Mouse (Mus musculus) heart, postnatal 0 days (tissue): ENCODE results near the gene Fam163b. TPM values are rescaled to one million over a fixed set of nuclear protein-coding genes. Genes with fewer than 3 reads are reported as not detected.

ENCODE experiments used
- ATAC-seq: fragments of 200-750 bp; cut with Nextera tagmentation; 2 replicates; pipeline ENCODE4 v1.8.0; 2017; ENCODE audit warnings: low read depth, moderate number of reproducible peaks, moderate library complexity; ENCODE audit not compliant: insufficient read depth
- DNase-seq: peaks from one replicate; pipeline ENCODE4 v3.0.0-alpha.2; 2016; ENCODE audit warnings: low spot score
- H3K27ac ChIP-seq: fragments of 300-500 bp; sonication (generic); 2 replicates; pipeline ENCODE4 v1.5.1; 2014; ENCODE audit warnings: low read depth, mild to moderate bottlenecking
- H3K27me3 ChIP-seq: fragments of 300-500 bp; sonication (generic); 2 replicates; pipeline ENCODE4 v1.6.1; 2014; ENCODE audit warnings: low read length, mixed read lengths; ENCODE audit not compliant: control insufficient read depth, insufficient read depth
- H3K36me3 ChIP-seq: fragments of 300-500 bp; sonication (generic); replicated peaks from 2 replicates; pipeline ENCODE4 v1.6.1; 2014; ENCODE audit warnings: low read length, mixed read lengths; ENCODE audit not compliant: control insufficient read depth, insufficient read depth
- H3K4me1 ChIP-seq: fragments of 300-500 bp; sonication (generic); 2 replicates; pipeline ENCODE4 v1.6.1; 2014; ENCODE audit warnings: antibody characterized with exemption; ENCODE audit not compliant: control insufficient read depth, insufficient read depth
- H3K4me2 ChIP-seq: fragments of 300-500 bp; sonication (generic); 2 replicates; pipeline ENCODE4 v1.6.1; 2014; ENCODE audit warnings: low read depth, mild to moderate bottlenecking, low read length, moderate library complexity
- H3K4me3 ChIP-seq: fragments of 300-500 bp; sonication (generic); 2 replicates; pipeline ENCODE4 v1.5.1; 2014; ENCODE audit warnings: low read depth, low read length
- H3K9ac ChIP-seq: fragments of 300-500 bp; sonication (generic); replicated peaks from 2 replicates; pipeline ENCODE4 v1.6.1; 2014; ENCODE audit warnings: low read depth, low read length, mixed read lengths
- H3K9me3 ChIP-seq: fragments of 300-500 bp; sonication (generic); replicated peaks from 2 replicates; pipeline ENCODE4 v1.6.1; 2016; ENCODE audit warnings: low read length; ENCODE audit not compliant: control insufficient read depth
- CTCF ChIP-seq: IDR thresholded peaks from 2 replicates; pipeline ENCODE4 v1.5.1; 2016; ENCODE audit warnings: antibody characterized with exemption, control low read depth, low read depth
- EP300 ChIP-seq: IDR thresholded peaks from 2 replicates; pipeline ENCODE4 v1.6.1; 2016; ENCODE audit warnings: antibody characterized with exemption, low read depth
- WGBS: fragments of 180-500 bp; shearing (Covaris S2); extraction: QIAGEN DNeasy Blood & Tissue Kit; methylation state at CpG from one replicate; pipeline ENCODE4 v1.1.7; 2014; 5-methylcytosine and 5-hydroxymethylcytosine counted together
- polyA plus RNA-seq: library from polyadenylated mRNA; unstranded; fragments of >200 nt; fragmentation: Nextera tagmentation; extraction: Ambion mirVana; gene quantifications from 2 replicates; pipeline ENCODE4 v1.2.1, GENCODE M21; 2015
- total RNA-seq: library from RNA; depleted of rRNA; stranded (reverse); fragments of >200 nt; gene quantifications from 2 replicates; pipeline ENCODE4 v1.2.3, GENCODE M21; 2014; ENCODE audit warnings: low replicate concordance

Fam163b gene
- total and polyA plus RNA-seq, 2 experiments from 2014 or later, result 0.23 to 0.36 TPM

- Histone ChIP-seq H3K4me2 (no peak overlapping the region), H3K9me3 (no peaks in the 10 kb centered on the region), H3K27ac (no peak overlapping the region), H3K4me3 (no peak overlapping the region), H3K9ac (no peak overlapping the region), H3K27me3 (no peaks in the 10 kb centered on the region), H3K4me1 (peaks cover 47% of the 10 kb centered on the region), H3K36me3 (no peaks in the 10 kb centered on the region)
- DNase-seq (peak; percentile 47), ATAC-seq (peak; percentile 25)
- 59% methylated on average over 3 of the region's 3 CpGs for WGBS
- TF ChIP-seq EP300, result no peak
- TF ChIP-seq CTCF, result peak; percentile 82
Measured at GRCm38 (mm10) chr2:27075485-27075884, 66.8 kb downstream of the Fam163b start.

- Histone ChIP-seq H3K36me3 (no peaks in the 10 kb centered on the region), H3K4me3 (no peak overlapping the region), H3K9ac (no peak overlapping the region), H3K4me1 (peaks cover 46% of the 10 kb centered on the region), H3K27me3 (no peaks in the 10 kb centered on the region), H3K27ac (no peak overlapping the region), H3K4me2 (no peak overlapping the region), H3K9me3 (no peaks in the 10 kb centered on the region)
- DNase-seq, result no peak
- TF ChIP-seq EP300 (no peak), CTCF (no peak)
- 55% methylated on average over 4 of the region's 4 CpGs for WGBS
- no peak for ATAC-seq
Measured at GRCm38 (mm10) chr2:27074804-27075203, 67.5 kb downstream of the Fam163b start.

- Histone ChIP-seq H3K4me3 (no peak overlapping the region), H3K4me1 (peaks cover 32% of the 10 kb centered on the region), H3K9ac (no peak overlapping the region), H3K36me3 (no peaks in the 10 kb centered on the region), H3K9me3 (no peaks in the 10 kb centered on the region), H3K4me2 (no peak overlapping the region), H3K27me3 (no peaks in the 10 kb centered on the region), H3K27ac (no peak overlapping the region)
- ATAC-seq, result no peak
- TF ChIP-seq CTCF (no peak), EP300 (no peak)
- no peak for DNase-seq
- WGBS, result 74% methylated on average over 4 of the region's 4 CpGs
Measured at GRCm38 (mm10) chr2:27073407-27073806, 68.9 kb downstream of the Fam163b start.

GRCm38 (mm10) chr2:27071978-27072377 is 70.3 kb downstream of the Fam163b start, which contains the start of gene Mymk:
Gene Mymk, minus strand, starts transcription at chr2:27072179.
- Histone ChIP-seq H3K27me3 (no peaks in the 10 kb centered on the region), H3K9ac (no peak within 1 kb of the TSS), H3K36me3 (no peaks in the 10 kb centered on the region), H3K4me1 (peaks cover 20% of the 10 kb centered on the region), H3K4me2 (no peak within 1 kb of the TSS), H3K4me3 (no peak within 1 kb of the TSS), H3K27ac (no peak within 1 kb of the TSS), H3K9me3 (no peaks in the 10 kb centered on the region)
- TF ChIP-seq CTCF, result no peak
- TF ChIP-seq EP300, result no peak
- no peak for ATAC-seq
- DNase-seq, result no peak
- 90% methylated on average over 2 of the region's 2 CpGs for WGBS

GRCm38 (mm10) chr2:27071137-27071536 is 71.2 kb downstream of the Fam163b start:
- Histone ChIP-seq H3K27me3 (no peaks in the 10 kb centered on the region), H3K27ac (no peak overlapping the region), H3K9me3 (no peaks in the 10 kb centered on the region), H3K36me3 (no peaks in the 10 kb centered on the region), H3K9ac (no peak overlapping the region), H3K4me2 (no peak overlapping the region), H3K4me1 (peaks cover 20% of the 10 kb centered on the region), H3K4me3 (no peak overlapping the region)
- WGBS, result 3% methylated on average over 4 of the region's 4 CpGs
- ATAC-seq, result peak; percentile 67; the same call in 1 of the 2 replicates
- TF ChIP-seq CTCF (no peak), EP300 (no peak)
- DNase-seq, result peak; percentile 86

GRCm38 (mm10) chr2:27070247-27070813 is 72.0 kb downstream of the Fam163b start:
- H3K4me3 ChIP-seq, result no peak overlapping the region
- WGBS, result 82% methylated on average over 2 of the region's 2 CpGs
- no peak overlapping the region for H3K27ac ChIP-seq
- ATAC-seq, result no peak
- TF ChIP-seq CTCF (no peak), EP300 (no peak)
- no peak overlapping the region for H3K4me2 ChIP-seq
- H3K36me3 ChIP-seq, result no peaks in the 10 kb centered on the region
- no peaks in the 10 kb centered on the region for H3K9me3 ChIP-seq
- H3K9ac ChIP-seq, result no peak overlapping the region
- H3K27me3 ChIP-seq, result no peaks in the 10 kb centered on the region
- no peak for DNase-seq
- H3K4me1 ChIP-seq, result peaks cover 17% of the 10 kb centered on the region
